Mouse (Mus musculus): ENCODE data around the gene Ost4. TPM values are rescaled to one million over a fixed set of nuclear protein-coding genes. Genes with fewer than 3 reads are reported as not detected.

Ost4 gene
- polyA plus RNA-seq (2012; fragmentation: generic; extraction: Trizol): 262 TPM

DNA sequence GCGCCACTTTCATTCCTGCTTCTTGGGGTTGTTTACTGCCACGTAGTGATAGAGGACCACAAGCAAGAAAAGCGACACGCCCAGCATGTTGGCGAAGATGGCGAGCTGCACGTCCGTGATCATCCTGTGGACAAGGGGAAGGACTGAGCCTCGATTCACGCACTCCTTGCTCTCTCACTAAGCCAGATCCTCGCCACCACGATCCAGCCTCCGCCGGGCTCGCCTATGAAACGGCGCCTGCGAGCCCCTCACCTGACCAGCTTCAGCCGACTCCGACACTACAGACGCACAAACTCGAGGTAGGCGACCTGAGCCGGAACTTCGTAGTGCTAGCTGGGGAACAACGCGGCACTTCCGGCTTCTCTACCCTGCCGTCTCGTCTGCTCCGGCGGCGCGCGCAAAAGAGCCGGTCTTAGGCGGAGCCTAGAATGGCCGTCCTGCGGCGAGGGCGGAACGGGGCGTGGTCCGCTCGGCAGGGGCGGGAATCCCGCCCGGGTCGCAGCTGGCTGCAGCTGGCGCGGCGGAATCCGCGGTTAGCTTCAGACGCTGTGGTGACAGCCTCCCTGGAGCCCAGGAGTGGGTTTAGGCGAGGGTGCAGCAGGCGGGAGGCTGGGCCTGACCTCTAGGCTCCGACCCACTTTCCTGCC, at the start of gene Ost4:
Ost4 (minus strand) TSS at position 376 of the 647 bp plus-strand sequence.
- H3K79me2 ChIP-seq (ENCODE audit: control insufficient read depth, insufficient read depth): peaks cover 22% of the 10 kb centered on the region
- peak within 1 kb of the TSS; percentile 46 for H3ac ChIP-seq (ENCODE audit: control insufficient read depth, insufficient read length)
- peak within 1 kb of the TSS; percentile 91 for H3K4me3 ChIP-seq
- no peaks in the 10 kb centered on the region for H3K36me3 ChIP-seq (ENCODE audit: control insufficient read depth, insufficient read depth)
- no peaks in the 10 kb centered on the region for H3K27me3 ChIP-seq (ENCODE audit: control insufficient read depth, insufficient read depth, insufficient read length)
- peak within 1 kb of the TSS; percentile 97 for H3K4me2 ChIP-seq (ENCODE audit: low read depth)
- peak in 2 of 3 experiments; percentile 78 to 90 for TF ChIP-seq MYOG (IDR thresholded peaks at IDR 0.05; ENCODE audit: control insufficient read depth in 1 of 3, insufficient read depth in 1 of 3, insufficient read length in 2 of 3, low read depth in 2 of 3)
- no peak for TF ChIP-seq REST (IDR thresholded peaks at IDR 0.05; ENCODE audit: insufficient read depth, insufficient read length)
- no peak for TF ChIP-seq USF1 (IDR thresholded peaks at IDR 0.05; ENCODE audit: low read depth)
- peak in 2 of 3 experiments; percentile 89 to 93 for TF ChIP-seq MYOD1 (IDR thresholded peaks at IDR 0.05; ENCODE audit: control insufficient read depth in 1 of 3, insufficient read length in 2 of 3, low read depth in 2 of 3)
- TF ChIP-seq TCF12 (IDR thresholded peaks at IDR 0.05; ENCODE audit: insufficient read depth, poor library complexity, severe bottlenecking): no peak
- TF ChIP-seq POLR2A (IDR thresholded peaks at IDR 0.05; ENCODE audit: insufficient read length, low read depth): peak; percentile 93
- TF ChIP-seq CEBPB (IDR thresholded peaks at IDR 0.05; ENCODE audit: insufficient read depth, poor library complexity, severe bottlenecking): no peak
- TF ChIP-seq POLR2AphosphoS2 (IDR thresholded peaks at IDR 0.05; ENCODE audit: insufficient read length, low read depth): peak; percentile 74
- TF ChIP-seq E2F4 (IDR thresholded peaks at IDR 0.05; ENCODE audit: insufficient read depth): peak; percentile 38
- peak; percentile 64 for TF ChIP-seq TCF3 (IDR thresholded peaks at IDR 0.05; ENCODE audit: insufficient read length, low read depth)
- TF ChIP-seq SRF (IDR thresholded peaks at IDR 0.05; ENCODE audit: control insufficient read depth, insufficient read length, low read depth): no peak
- TF ChIP-seq MAX (IDR thresholded peaks at IDR 0.05; ENCODE audit: low read depth): no peak

DNA sequence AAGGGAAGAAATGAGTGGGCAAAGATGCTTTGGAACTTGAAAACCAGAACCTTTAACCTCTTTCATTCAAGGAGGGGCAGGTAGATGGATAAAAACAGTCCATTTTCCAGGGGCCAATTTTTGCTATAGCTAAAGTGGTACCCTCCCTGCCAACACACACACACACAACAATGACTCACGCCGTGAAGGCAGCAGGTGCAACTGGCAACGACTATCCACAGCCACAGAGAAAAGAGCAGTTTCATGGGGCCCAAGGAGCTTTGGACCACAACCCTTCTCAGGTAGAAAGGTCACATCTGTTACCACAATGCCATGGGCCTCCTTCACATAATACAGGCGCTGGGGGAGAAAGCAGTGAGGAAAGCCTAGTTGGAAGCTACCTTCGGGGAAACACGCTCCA, 48.2 kb upstream of the Ost4 start:
- no peak overlapping the region for H3K4me2 ChIP-seq (ENCODE audit: low read depth)

DNA sequence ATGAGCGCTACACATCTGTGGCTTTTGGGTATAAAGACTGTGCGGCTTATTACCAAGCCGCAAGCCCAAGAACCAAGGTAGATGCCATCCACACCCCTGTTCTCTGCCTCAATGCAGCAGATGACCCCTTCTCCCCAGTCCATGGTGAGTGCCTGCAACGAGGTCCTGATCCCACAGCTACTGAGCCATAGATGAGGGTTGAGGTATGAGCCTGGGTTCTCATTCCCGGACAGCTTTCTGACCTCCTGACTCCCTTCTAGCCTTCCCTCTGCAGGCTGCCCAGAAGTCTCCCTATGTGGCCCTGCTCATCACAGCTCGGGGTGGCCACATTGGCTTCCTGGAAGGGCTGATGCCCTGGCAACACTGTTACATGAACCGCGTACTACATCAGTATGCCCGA, 47.0 kb upstream of the Ost4 start:
- no peak overlapping the region for H3K4me3 ChIP-seq
- no peak for TF ChIP-seq TCF3 (IDR thresholded peaks at IDR 0.05; ENCODE audit: insufficient read length, low read depth)
- peak; percentile 47 for TF ChIP-seq POLR2A (IDR thresholded peaks at IDR 0.05; ENCODE audit: insufficient read length, low read depth)
- peak; percentile 54 for TF ChIP-seq POLR2AphosphoS2 (IDR thresholded peaks at IDR 0.05; ENCODE audit: insufficient read length, low read depth)

More for the DNA sequence above, 48.2 kb upstream of the Ost4 start:
- no peak overlapping the region for H3K4me3 ChIP-seq
- no peaks in the 10 kb centered on the region for H3K27me3 ChIP-seq (ENCODE audit: control insufficient read depth, insufficient read depth, insufficient read length)
- TF ChIP-seq MYOD1 (IDR thresholded peaks at IDR 0.05; ENCODE audit: control insufficient read depth in 1 of 3, insufficient read length in 2 of 3, low read depth in 2 of 3) (peak in 1 of 3 experiments; percentile 58), CEBPB (IDR thresholded peaks at IDR 0.05; ENCODE audit: insufficient read depth, poor library complexity, severe bottlenecking) (no peak), POLR2A (IDR thresholded peaks at IDR 0.05; ENCODE audit: insufficient read length, low read depth) (no peak)
- H3ac ChIP-seq (ENCODE audit: control insufficient read depth, insufficient read length): no peak overlapping the region
- H3K79me2 ChIP-seq (ENCODE audit: control insufficient read depth, insufficient read depth): peaks cover 39% of the 10 kb centered on the region
- peaks cover 36% of the 10 kb centered on the region for H3K36me3 ChIP-seq (ENCODE audit: control insufficient read depth, insufficient read depth)

DNA sequence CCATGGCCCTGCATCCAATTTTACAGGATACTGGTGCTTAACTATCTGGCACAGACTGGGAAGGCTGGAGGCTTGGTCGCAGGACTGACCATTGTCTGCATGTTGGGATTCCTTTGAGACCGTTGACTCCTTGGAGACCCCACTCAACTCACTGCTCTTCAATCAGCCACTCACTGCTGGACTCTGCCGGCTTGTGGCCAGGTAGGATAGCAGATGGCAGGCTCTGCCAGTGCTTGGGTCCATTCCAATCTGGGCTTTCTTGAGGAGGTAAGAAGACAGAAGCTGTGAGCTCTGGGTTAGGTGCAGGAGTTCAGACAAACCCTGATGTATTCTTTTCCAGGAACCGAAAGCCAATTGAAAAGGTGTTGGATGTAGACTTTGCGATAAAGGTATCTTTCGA, 46.5 kb upstream of the Ost4 start:
- Histone ChIP-seq H3K79me2 (ENCODE audit: control insufficient read depth, insufficient read depth) (peaks cover 36% of the 10 kb centered on the region), H3K4me2 (ENCODE audit: low read depth) (no peak overlapping the region), H3ac (ENCODE audit: control insufficient read depth, insufficient read length) (no peak overlapping the region), H3K27me3 (ENCODE audit: control insufficient read depth, insufficient read depth, insufficient read length) (no peaks in the 10 kb centered on the region), H3K4me3 (no peak overlapping the region), H3K36me3 (ENCODE audit: control insufficient read depth, insufficient read depth) (peaks cover 36% of the 10 kb centered on the region)
- peak; percentile 40 for TF ChIP-seq POLR2AphosphoS2 (IDR thresholded peaks at IDR 0.05; ENCODE audit: insufficient read length, low read depth)
- TF ChIP-seq MYOG (IDR thresholded peaks at IDR 0.05; ENCODE audit: control insufficient read depth in 1 of 3, insufficient read depth in 1 of 3, insufficient read length in 2 of 3, low read depth in 2 of 3): no peak
- no peak for TF ChIP-seq USF1 (IDR thresholded peaks at IDR 0.05; ENCODE audit: low read depth)
- TF ChIP-seq TCF3 (IDR thresholded peaks at IDR 0.05; ENCODE audit: insufficient read length, low read depth): no peak

More for the DNA sequence above, 47.0 kb upstream of the Ost4 start:
- H3K79me2 ChIP-seq (ENCODE audit: control insufficient read depth, insufficient read depth): peaks cover 41% of the 10 kb centered on the region
- no peaks in the 10 kb centered on the region for H3K27me3 ChIP-seq (ENCODE audit: control insufficient read depth, insufficient read depth, insufficient read length)
- H3K4me2 ChIP-seq (ENCODE audit: low read depth): no peak overlapping the region
- peaks cover 36% of the 10 kb centered on the region for H3K36me3 ChIP-seq (ENCODE audit: control insufficient read depth, insufficient read depth)
- H3ac ChIP-seq (ENCODE audit: control insufficient read depth, insufficient read length): no peak overlapping the region

DNA sequence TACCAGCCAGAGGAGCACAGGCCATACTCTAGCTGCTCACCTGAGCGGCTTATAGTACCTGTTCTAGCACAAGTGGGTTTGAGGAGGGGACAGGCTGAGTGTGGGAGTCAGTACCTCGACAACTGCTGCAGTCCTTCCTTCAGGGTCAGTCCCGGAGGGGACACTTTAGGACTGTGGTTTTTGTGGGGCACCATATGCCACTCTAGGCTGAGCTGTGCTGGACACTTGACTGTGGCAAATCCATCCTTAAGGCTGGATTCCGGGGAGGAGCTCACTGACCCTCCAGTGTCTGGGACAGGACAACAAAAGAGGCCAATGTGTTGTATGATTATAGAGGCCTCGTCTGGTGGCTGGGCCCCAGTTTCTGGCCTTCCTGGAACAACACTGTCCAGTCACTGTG, 45.0 kb upstream of the Ost4 start:
- H3K27me3 ChIP-seq (ENCODE audit: control insufficient read depth, insufficient read depth, insufficient read length): no peaks in the 10 kb centered on the region
- no peak overlapping the region for H3K4me3 ChIP-seq
- peaks cover 22% of the 10 kb centered on the region for H3K79me2 ChIP-seq (ENCODE audit: control insufficient read depth, insufficient read depth)
- TF ChIP-seq TCF3 (IDR thresholded peaks at IDR 0.05; ENCODE audit: insufficient read length, low read depth) (no peak), POLR2AphosphoS2 (IDR thresholded peaks at IDR 0.05; ENCODE audit: insufficient read length, low read depth) (peak; percentile 54), POLR2A (IDR thresholded peaks at IDR 0.05; ENCODE audit: insufficient read length, low read depth) (no peak), CEBPB (IDR thresholded peaks at IDR 0.05; ENCODE audit: insufficient read depth, poor library complexity, severe bottlenecking) (no peak)
- H3ac ChIP-seq (ENCODE audit: control insufficient read depth, insufficient read length): no peak overlapping the region
- H3K36me3 ChIP-seq (ENCODE audit: control insufficient read depth, insufficient read depth): peaks cover 29% of the 10 kb centered on the region
- H3K4me2 ChIP-seq (ENCODE audit: low read depth): no peak overlapping the region

Measured in myocyte (in vitro differentiated cells).